Mouse (Mus musculus): ENCODE results near the gene BC061212. TPM values are rescaled to one million over a fixed set of nuclear protein-coding genes. Genes with fewer than 3 reads are reported as not detected.

Gene BC061212
- polyA plus RNA-seq (2015; fragmentation: Nextera tagmentation; extraction: Ambion mirVana), result not detected in 2 replicates

GRCm38 (mm10) chr5:94070445-94070844 is at the start of gene BC061212:
TSS of gene BC061212 (minus strand) at chr5:94070545.

GRCm38 (mm10) chr5:94076085-94076484 is 5.7 kb upstream of the BC061212 start, which contains the start of gene Gm6351:
TSS of gene Gm6351 (plus strand) at chr5:94076385.

Other genes with a start within 250 kb of the BC061212 start
- gene Gm7792, start 226.8 kb downstream of the BC061212 start, polyA plus RNA-seq (2015; fragmentation: Nextera tagmentation; extraction: Ambion mirVana), result not detected in 2 replicates
- gene Gm16429, start 141.5 kb downstream of the BC061212 start, polyA plus RNA-seq (2015; fragmentation: Nextera tagmentation; extraction: Ambion mirVana), result not detected in 2 replicates
- not detected in 2 replicates for gene Gm6351, start 5.8 kb upstream of the BC061212 start, polyA plus RNA-seq (2015; fragmentation: Nextera tagmentation; extraction: Ambion mirVana)
- not detected in 2 replicates for gene Gm3106, start 147.5 kb upstream of the BC061212 start, polyA plus RNA-seq (2015; fragmentation: Nextera tagmentation; extraction: Ambion mirVana)
- not detected in 2 replicates for gene A430089I19Rik, start 236.3 kb upstream of the BC061212 start, polyA plus RNA-seq (2015; fragmentation: Nextera tagmentation; extraction: Ambion mirVana)
- gene Gm6502, start 243.9 kb upstream of the BC061212 start, polyA plus RNA-seq (2015; fragmentation: Nextera tagmentation; extraction: Ambion mirVana), result not detected in 2 replicates